Mouse (Mus musculus): Measurements from ENCODE around the gene Sacm1l. TPM values are rescaled to one million over a fixed set of nuclear protein-coding genes. Genes with fewer than 3 reads are reported as not detected.

The Sacm1l gene
- total RNA-seq, 2 experiments from 2014 or later: 33.7 to 38.1 TPM

DNA sequence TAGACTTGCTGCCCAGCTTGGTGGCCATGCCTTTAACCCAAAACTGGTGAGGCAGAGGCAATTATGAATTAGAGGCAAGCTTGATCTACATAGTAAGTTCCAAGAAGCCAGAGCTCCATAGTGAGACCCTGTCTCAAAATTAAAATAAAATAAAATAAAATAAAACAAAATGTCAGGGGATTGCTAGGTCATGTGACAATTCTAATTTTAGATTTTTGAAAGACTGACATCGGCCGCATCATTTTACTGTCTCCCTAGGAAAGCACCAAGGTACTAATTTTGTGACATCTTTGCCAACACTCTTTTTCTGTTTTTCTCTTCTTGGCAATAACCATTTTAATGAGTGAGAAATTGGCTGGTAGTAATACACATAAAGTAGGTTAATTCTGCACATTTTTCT, 7.1 kb downstream of the Sacm1l start:
- intact Hi-C loops (cut with DNase I): no loop called here
- no peak for DNase-seq

DNA sequence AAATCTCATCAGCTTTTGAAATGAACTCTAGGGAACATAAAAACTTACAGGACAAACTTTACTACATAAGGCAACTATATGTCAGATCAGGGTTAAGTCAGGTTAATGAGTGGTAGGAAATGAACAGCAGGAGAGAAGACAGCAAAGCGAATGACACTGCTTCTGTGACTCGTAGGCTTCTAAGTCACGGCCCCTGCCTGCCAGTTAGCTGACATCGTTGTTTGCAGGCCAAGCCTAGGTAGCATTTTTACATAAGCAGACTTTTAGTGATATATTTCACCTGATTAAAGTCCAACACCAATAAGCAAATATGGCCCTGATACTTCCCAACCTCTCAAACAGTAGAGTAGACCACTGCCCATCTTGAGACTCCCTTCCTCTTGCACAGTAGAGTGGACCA, 8.6 kb downstream of the Sacm1l start:
- no peak for DNase-seq
- intact Hi-C loops (cut with DNase I): no loop called here

DNA sequence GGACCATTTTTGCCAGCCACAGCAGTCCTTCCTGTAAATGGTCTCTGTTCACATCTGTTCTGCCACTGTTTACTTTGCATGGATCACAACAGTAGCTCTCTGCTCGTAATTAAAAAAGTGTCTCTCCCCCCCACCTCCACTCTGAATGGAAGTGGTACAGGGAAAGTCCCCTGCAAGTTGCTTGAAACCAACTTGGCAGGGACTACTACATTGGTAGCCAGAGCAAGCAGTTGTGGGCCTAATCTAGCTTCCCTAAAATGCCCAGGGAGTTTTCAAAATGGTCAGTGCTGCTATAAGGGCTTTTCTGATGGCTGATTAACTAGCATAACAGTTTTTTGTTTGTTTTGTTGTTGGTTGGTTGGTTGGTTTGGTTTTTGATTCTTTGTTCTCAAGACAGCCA, 9.5 kb downstream of the Sacm1l start:
- DNase-seq: no peak
- intact Hi-C loops (cut with DNase I): no loop called here

DNA sequence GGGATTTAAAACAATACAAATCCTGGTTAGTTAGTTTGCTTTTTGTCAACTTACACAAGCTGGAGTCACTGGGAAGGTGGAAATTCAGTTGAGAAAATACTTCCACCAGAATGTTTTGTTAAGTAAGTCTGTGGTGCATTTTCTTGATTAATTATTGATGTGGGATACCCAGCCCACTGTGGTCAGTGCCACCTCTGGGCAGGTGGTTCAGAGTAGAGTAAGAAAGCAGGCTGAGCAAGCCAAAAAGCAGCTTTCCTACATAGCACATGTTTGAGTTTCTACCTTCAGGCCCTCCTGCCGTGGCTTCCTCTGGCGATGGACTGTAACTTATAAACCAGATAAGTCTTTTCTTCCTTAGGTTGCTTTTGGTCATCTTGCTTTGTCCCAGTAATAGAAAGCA, 10.3 kb downstream of the Sacm1l start:
- intact Hi-C loops (cut with DNase I): no loop called here
- DNase-seq: no peak

DNA sequence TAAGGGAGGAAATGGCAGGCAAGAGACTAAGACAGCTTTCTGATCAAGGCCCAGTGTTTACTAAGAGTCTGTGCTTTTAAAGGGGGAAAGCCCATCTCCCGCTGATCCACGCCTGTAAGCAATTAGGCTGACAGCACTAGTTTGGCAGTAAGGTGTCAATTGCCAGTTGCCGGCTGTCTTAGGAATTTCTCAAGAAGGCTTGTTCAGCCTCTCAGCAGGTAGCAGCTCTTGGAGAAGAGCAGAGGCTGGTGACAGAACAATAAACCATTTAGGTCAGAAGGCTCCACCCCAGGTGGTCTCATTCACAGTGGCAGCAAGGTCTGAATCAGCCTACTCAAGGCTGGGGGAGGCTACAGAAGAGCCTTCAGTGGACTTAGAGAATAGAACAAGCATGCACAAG, 25.0 kb downstream of the Sacm1l start:
- intact Hi-C loops (cut with DNase I): no loop called here
- DNase-seq: no peak

DNA sequence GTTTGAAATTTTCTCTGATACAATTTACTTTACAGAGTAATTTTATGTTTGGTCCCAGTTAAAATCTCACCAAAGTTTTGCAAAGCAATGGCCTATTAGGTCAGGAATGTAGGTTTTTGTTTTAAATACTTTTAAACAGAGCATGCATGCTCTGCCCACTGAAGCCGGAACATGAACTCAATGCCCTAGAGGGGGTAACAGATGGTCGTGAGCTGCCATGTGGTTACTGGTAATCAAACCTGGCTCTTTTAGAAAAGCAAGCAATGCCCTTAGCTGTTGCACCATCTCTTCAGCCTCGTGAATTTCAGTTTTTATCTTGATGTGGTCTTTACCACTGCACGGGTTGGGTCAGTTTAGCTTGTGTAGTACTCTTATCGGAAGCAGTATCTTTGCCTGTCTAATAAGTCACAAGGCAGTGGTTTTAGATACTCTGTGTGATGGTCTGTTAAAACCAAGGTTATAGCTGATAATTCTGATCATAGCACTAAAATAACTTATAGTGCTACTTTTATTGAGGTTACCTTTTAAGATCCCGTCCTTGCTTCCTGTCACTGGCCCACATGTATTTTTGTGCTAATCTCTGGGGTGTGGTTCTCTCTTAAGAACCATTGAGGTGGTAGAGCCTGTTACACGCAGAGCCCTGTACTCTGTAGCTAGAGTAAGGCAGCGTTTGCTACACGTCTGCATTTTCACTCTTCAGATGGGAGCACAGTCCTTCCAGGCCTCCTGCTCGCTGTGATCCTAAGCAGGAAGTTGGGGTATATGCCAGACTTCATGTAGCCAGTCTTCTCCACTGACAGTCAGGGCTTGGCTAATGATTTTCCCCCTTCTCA, 48.0 kb downstream of the Sacm1l start:
- intact Hi-C loops (cut with DNase I): no loop called here
- DNase-seq: no peak

DNA sequence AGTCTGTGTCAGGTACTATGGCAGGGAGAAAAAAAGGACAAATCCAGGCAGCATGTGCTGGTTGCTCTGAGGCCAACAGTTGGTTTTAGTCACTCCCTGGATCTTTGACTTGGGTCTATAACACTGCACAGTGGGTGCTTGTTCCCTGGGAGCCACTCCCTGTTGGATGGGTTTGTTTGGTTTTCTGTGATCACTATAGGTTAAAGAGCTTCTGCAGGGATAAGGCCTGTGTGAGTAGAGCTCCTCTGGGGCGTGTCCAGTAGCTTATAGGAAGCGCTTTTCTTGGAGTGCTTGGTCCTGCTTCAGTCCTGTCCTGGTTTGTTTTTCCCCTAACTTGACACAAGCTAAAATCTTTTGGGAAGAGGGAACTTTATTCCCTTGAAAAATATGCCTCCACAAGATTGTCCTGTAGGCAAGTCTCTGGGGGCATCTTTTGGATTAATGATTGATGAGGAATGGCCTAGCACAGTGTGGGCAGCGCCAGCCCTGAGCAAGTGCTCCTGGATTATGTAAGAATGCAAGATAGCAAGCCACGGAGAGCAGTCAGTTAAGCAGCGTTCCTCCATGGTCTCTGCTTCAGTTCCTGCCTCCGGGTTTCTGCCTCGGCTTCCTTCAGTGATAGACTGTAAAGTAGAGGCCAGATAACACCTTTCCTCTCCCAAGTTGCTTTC, 59.8 kb downstream of the Sacm1l start:
- DNase-seq: no peak
- intact Hi-C loops (cut with DNase I): no loop called here

DNA sequence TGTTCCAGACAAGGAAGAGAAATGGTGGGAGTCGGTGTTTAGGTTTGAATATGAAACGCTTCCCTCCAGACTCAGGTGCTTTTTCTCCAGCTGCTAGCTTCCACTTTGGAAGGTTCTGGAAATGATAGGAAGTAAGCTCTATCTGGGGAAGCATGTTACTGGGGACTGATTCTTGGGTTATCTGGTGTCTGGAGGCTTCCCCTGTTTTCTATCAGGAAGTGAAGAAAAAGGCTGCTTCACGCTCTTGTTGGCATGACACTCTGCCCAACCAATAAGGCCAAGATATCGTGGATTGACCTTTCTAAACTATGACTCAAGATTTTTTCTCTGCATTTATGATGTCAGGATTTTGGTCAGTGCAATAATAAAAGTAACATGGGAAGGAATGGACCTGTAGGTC, 65.6 kb downstream of the Sacm1l start:
- DNase-seq: no peak
- intact Hi-C loops (cut with DNase I): no loop called here

DNA sequence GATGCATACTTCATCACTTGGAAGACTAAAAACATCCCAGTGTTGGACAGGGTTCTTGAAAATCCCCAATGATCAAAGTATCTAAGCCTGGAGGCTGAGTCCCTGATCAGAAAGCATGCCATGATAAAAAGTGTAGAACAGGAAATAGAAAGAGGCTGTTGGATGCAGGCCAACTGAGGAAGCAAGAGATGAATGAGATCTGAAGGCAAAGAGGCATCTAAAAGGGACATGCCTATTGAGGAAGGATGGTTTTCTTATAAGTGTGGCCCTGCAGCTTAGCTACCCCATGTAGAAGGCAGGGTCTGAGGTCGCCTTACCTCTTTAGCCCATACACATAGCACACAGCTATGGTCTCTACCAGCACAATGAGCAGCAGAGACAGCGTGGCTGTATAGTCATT, 67.4 kb downstream of the Sacm1l start:
- intact Hi-C loops (cut with DNase I): no loop called here
- DNase-seq: no peak

DNA sequence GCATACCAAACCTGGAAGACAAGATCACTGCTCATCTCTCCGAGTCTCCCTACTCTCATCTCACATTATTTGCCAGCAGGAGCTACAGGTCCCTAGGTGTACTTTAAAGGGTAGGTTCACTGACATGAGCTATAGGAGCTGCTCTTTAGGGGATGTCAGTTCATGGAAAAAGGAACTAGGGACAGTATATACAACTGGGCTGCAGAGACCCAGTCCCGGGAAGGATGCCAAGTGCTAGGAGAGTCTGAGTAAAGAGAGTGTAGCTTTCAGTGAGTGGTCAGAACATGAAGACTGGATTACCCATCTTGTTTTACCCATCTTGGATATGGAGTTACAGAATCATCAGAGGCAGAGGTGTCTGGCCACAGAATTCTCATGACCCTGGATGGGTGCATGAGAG, 67.8 kb downstream of the Sacm1l start:
- intact Hi-C loops (cut with DNase I): no loop called here
- no peak for DNase-seq

DNA sequence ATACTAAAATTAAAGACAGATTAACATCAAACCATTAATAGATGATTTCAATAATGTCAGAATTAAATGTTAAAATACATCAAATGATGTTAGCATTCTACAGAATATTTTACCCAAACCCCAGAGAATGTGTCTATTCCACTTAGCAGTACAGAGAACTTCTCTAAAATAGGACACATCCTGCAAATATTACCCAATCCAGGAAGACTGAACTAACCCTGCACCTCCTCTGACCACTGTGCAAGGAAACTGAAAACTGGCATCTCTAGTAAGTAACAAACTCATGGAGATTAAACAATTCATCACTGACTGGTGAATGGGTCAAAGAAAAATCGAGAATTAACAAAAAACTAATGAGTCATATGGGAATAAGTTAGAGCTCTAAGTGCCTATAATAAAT, 72.0 kb downstream of the Sacm1l start:
- intact Hi-C loops (cut with DNase I): no loop called here
- no peak for DNase-seq

DNA sequence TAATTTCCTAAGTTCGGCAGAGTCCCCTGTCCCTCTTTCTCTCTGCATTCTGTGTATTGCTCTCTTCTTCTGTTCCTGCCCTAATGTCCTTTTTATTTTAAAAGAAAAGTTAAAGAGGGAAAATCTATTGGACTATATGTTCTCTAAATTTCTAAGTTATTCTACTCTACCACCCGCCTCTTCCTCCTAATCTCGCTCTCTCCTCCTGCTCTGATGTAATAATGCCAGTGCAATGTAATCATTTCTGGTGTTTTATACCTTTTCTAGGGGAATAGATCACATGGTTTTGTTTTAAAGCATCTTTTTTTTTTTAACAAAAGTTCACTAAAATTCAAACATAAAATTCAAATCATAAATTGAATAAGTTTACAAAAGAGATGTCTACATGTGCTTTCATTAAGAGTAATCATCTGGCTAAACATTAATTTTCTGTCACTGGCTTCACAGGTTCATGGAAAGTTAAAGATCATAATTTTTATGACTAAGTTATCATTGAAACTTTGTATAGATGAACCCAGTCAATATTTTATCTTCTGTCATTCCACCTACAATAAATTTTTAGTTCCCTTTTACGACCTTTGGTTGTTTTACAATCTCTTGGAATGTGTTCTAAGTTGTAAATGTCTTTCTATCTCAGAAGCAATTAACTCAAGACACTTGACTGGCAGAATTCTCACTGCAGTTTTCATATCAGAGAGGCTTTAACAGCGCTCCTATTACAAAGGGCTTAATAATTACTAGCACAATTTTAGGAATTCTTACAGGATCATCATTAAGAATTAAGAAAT, 90.9 kb downstream of the Sacm1l start:
- no peak for DNase-seq
- intact Hi-C loops (cut with DNase I): no loop called here

DNA sequence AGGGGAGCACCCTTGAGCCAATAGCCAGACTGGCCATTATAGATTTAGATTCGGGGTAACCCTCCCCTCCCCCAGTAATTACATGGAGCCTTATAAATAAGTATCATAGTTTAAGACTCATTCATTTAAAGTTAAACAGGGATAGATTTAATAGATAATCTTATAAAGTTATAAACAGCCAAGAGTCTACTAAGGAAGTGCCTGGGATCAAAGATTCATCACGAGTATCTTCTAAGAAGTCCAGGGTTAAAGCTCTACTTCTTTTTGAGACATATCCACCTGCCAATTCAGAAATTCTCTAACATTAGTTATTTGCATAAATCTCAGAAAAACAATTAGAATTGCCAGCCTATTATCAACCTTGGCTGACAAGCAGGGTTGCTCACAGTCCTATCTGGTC, 95.2 kb downstream of the Sacm1l start:
- no peak for DNase-seq
- intact Hi-C loops (cut with DNase I): no loop called here

DNA sequence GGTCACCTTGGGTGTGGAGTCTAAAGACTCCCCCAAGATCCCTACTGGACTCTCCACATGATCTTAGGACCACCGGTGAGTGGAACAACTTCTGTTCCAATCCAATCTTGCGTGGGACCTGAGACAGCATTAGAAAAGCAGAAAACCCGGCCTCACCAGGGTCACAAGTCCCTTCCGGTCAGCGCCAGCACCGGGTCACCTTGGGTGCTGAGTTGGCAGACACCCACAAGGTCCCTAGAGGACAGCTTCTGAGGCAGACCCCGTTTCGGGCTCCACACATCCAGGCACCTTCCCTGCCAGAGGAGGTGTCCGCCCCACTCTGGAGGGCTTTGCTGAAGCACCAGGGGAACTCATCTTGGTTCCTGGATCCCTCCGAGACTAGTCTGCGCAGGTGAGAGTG, 96.3 kb downstream of the Sacm1l start:
- DNase-seq: no peak
- intact Hi-C loops (cut with DNase I): no loop called here

DNA sequence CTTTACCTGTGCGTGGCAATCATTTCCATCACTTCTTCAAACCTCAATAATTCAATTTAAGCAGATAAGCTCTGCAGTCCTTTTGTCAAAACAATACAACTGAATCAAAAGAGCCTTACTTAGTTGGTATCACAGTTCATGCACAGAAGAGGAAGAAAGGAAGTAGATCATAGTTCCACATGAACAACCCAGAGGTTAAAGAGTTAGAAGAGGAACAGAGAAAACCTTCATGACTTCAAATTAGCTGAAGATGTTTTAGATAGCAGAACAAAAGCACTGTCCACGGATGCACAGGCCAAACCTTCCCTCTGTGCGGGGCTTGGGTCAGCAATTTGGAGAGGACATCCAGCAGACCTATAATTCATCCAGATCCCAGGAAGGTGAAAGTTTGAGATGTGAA, 102.1 kb downstream of the Sacm1l start:
- no peak for DNase-seq
- intact Hi-C loops (cut with DNase I): no loop called here

DNA sequence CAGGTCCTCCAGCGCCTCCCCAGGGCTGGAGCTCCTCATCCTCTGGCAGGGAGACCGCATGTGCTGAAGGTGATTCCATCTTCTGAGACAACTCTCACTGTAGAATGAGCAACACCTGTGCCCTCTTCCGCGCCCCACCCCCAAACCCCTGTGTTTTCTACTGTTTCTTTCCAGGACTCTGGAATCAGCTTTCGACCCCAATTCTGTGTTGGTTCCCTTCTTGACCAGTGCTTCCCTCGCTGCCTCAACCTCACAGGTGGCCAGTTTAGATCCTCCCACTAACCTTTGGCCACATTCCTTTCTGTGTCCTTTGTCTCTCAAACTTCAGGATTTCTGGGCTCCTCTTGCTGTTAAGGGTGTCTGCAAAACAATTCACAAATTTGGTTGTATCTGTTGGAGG, 102.7 kb downstream of the Sacm1l start, which contains the start of gene Slc6a20b:
Slc6a20b (minus strand) TSS at position 285 of the 400 bp plus-strand sequence.
- intact Hi-C loops (cut with DNase I): no loop called here
- DNase-seq: no peak

DNA sequence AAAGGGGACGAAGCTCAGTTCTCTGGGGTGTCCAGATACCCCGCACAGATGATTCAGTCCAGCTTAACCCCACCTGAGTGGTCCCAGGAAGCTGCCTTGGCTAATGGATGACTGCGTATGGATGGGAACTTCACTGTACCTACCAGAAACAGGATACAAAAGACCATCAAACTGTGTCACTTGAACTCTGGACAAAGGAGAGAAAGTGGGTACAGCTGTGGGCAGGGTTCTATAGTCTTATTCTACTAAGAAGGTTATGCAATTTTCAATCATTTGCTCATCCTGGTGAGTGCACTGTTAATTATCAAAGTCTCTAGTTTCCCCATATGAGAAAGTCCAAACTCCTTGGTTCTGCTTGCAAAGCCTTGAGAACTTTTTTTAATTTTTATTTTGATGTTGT, 103.4 kb downstream of the Sacm1l start:
- intact Hi-C loops (cut with DNase I): no loop called here
- no peak for DNase-seq

DNA sequence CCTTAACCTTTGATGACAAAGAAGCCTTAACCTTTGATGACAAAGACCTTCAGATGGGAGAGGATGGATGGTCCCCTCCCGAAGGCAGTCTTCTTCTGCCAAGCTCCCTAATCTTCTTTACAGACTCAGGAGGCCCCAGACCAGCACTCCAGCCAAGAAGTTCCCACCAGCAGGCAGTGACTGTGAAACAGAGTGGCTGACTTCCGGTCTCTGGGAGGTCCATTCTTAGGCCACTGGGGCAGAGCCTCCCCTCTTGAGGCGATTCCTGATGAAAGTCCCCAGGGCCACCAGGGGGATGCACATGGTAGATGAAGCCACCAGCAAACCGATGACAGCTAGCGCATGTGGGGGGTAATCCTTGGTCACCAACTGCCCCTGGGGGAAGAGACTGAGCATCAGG, 107.2 kb downstream of the Sacm1l start:
- intact Hi-C loops (cut with DNase I): no loop called here
- no peak for DNase-seq

DNA sequence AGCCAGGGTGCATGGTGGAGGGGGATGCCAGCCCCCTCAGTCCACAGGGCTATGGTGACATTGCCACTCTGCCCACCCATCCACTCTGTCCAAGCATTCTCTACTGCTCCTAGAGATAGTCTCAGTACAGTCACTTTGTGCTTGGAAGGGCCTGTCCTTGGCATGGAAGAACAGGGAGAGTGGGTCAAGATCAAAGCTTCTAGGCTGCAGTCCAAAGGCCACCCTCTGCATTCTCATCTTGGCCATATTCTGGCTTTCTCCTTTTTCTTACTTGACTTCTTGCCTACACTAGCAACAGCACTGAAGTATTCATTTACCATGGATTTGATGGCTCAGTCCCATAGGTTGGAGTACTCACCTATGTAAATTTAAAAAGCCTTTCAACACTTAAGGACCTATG, 108.7 kb downstream of the Sacm1l start:
- intact Hi-C loops (cut with DNase I): loop anchor here (2.0 kb wide), 1 partner anchor 159 kb away; no protein-coding TSS in a partner anchor
- DNase-seq: no peak

DNA sequence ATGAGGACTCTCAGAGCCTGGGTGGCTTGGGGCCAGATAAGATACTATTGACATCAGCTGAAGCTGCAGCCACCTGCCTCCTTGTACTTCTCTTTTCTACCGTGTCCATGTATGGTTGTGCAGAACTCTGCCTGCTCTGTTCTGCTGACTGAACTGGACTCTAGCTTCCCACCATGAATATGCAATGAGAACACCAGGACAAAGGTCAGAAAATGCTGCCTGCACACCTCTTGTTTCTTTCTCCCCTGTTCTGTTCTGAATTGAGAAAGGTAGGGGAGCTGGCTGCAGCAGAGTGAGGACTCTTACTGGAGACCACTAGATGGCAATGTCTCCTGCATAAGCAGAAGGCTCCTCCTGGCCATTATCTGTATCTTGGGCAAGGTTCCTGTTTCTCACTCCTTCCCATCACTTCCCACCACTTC, 109.1 kb downstream of the Sacm1l start:
- peak; percentile 9 to 37 for DNase-seq
- intact Hi-C loops (cut with DNase I): loop anchor here (2.0 kb wide), 1 partner anchor 158 kb away; no protein-coding TSS in a partner anchor

DNA sequence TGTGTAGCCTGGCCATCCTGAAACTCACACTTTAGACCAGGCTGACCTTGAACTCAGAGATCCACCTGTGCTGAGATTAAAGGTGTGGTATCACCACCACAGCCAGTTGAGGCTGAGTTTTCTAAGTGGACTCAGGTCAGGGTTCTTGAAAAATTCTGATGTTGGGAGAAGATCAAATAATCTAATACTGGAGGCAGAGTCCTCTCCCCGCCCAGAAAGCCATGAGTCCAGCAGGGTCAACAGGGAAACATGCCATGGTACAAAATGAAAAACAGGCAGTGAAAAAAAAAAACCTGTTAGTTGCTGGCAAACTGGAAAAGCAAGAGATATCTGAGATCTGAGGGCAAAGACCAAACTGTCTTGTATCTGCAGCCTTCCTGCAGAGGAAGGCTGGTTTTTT, 110.5 kb downstream of the Sacm1l start:
- DNase-seq: no peak
- intact Hi-C loops (cut with DNase I): no loop called here

All from heart, postnatal 14 days (tissue).